Mouse (Mus musculus): ENCODE measurements around the gene Gm13128. TPM values are rescaled to one million over a fixed set of nuclear protein-coding genes. Genes with fewer than 3 reads are reported as not detected.
"Not testable (repeated sequence)": the region's sequence is repeated elsewhere in the genome, so short reads cannot be mapped to it uniquely, and the experiment has no call there.

Gm13128 gene
- not detected for polyA plus RNA-seq (2017; shearing (Covaris generic))

DNA sequence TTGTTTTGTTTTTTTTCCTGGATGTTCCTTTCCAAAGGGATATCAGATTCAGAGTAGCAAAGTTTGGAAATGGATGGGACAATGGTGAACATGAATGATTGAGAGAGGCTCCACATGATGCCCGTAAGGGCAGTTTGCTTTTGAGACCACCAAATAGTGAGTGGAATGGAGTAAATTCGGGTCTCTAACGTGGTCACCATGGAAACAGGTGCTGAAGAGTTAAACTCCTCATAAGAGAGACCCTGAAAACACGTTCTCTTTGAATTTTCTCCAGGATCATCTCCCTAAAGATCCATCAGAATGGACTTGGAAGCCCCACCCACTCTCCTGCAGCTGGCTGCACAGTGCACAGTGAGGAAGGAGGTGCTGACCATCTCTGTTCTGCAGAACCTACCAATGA is at the start of gene Gm13128:
Gene Gm13128, plus strand, starts transcription at position 301 of the 400 bp plus-strand sequence.
- ATAC-seq, result not testable (repeated sequence)

DNA sequence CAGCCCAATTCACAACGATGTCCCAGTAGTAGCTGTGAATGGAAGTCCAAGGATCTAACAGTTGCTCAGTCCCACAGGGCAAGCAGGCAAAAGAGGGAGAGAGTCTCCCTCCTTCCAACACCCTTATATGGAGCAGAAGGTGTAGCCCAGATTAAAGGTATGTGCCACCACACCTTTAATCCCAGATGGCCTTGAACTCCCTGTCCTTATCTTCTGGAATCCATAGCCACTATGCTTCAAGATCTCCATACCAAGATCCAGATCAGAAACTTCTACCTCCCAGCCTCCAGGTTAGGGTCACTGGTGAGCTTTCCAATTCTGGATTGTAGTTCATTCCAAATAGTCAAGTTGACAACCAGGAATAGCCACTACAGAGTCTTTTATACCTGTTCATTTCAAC is 49.7 kb upstream of the Gm13128 start, which contains the start of gene Pramel5:
Gene Pramel5, minus strand, starts transcription at position 101 of the 400 bp plus-strand sequence.
- not testable (repeated sequence) for ATAC-seq

DNA sequence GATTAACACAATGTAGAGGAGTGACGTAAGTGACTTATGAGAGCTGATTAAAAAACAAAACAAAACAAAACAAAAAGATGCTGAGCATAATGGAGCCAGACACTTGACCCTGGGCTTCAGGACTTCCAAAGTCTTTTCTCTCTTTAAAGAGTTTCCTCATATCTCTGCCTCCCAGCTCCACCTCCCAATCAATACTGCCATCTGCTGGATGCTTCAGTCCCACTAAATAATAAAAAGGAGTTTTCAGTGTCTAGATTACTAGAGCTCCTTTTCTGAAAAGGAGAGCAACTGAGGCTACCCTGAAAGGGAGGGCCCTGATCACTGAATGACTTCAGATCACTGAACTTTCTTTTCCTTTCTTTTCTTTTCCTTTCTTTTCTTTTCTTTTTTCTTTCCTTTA is 30.6 kb upstream of the Gm13128 start:
- not testable (repeated sequence) for ATAC-seq

DNA sequence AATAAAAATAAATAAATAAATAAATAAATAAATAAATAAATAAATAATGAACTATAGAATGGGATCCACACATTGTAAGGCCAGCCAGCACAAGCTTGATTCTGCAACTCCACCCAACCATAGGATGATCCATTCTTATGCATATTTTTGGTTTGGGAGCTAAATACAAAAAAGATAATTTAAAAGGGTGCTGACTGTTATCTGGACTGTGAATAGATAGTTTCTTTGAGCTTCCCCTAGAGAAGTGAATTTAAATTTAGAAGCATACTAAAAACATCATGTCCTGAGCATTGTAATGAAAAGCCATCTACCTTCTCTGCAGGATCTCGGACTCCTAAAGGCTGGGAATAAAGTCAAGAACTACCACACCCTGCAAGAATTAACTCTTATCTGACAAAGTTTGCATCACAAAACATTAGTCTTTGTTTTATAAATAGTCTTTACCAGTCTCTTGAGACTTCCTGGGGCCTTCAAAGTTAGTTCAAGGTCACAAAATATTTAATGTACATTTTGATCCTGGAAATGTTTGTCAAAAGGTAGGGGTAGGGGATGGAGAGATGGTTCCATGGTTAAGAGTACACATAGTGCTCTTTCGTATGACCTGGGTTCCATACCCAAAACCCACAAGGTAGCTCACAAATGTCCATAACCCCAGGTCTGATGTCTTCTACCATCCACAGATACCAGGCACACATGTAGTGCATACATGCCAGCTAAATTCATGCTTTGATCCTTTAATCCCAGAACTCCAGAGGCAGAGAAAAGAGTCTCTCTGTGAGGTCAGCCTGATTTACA is 17.2 kb upstream of the Gm13128 start:
- not testable (repeated sequence) for ATAC-seq

DNA sequence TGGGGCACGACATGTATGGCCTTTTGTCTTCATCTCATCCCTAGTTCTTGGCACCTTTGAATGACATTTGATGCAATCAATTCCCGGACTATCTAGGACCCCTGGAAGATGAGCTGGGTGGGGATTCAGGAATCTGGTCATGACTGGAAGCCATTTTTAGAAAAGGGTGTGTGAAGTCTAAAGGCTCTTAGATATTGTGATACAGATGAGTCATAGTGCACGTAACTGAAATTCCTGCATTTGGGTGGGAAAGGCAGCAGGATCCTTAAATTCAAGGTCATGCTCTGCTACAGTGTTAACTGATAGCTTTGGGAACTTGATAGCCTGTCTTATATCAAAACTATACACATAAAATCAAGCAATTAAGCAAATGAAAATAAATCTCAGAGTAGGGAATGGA is 5.8 kb downstream of the Gm13128 start:
- not testable (repeated sequence) for ATAC-seq

DNA sequence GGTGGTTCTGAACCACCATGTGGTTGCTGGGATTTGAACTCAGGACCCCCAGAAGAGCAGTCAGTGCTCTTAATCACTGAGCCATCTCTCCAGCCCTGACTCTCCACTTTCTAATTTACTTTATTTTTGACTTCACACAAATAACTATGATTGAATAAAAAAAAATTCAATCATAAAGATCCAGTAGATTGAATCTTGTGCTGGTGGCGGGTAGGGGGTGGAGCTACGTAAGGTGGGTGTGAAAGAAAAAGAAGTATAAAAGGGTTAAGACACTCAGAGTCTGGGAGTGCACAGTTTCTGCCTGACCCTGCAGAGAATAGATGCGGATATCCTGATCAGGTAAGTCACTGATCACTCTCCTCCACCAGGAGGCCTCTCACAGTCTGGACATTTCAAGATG is 27.6 kb downstream of the Gm13128 start, which contains the start of gene Gm13119:
Gene Gm13119, plus strand, starts transcription at position 301 of the 400 bp plus-strand sequence.
- not testable (repeated sequence) for ATAC-seq

DNA sequence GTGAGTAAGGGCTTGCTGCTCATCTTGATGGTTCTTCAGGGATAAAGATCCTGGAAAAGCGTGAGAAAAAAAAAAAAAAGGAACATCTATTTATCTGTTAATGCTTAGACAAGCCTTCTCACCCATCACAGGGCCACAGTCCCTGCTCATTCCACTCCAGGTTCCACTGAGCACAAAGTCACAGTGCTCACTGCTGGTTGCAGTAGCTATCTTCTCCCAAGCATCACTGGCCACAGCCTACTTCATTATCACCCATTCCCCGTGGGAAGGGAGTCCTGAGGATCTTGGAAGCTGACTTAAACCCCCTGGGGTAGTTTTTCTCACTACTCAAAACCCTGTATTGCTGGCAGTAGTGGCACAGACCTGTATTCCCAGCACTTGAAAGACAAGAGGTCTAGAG is 47.9 kb downstream of the Gm13128 start, which contains the start of gene Pramef20:
Gene Pramef20, minus strand, starts transcription at position 23 of the 400 bp plus-strand sequence.
- ATAC-seq, result no peak

Other genes with a start within 250 kb of the Gm13128 start
- not detected for gene Gm13102, start 223.8 kb upstream of the Gm13128 start, polyA plus RNA-seq (2017; shearing (Covaris generic))
- gene Oog3, start 167.6 kb upstream of the Gm13128 start, polyA plus RNA-seq (2017; shearing (Covaris generic)), result not detected
- not detected for gene Oog2, start 139.5 kb upstream of the Gm13128 start, polyA plus RNA-seq (2017; shearing (Covaris generic))
- not detected for gene C87977, start 116.9 kb upstream of the Gm13128 start, polyA plus RNA-seq (2017; shearing (Covaris generic))
- gene Pramel5, start 49.8 kb upstream of the Gm13128 start, polyA plus RNA-seq (2017; shearing (Covaris generic)), result not detected
- gene Gm13119, start 27.7 kb downstream of the Gm13128 start, polyA plus RNA-seq (2017; shearing (Covaris generic)), result not detected
- not detected for gene Pramef20, start 47.7 kb downstream of the Gm13128 start, polyA plus RNA-seq (2017; shearing (Covaris generic))
- gene Pramef12, start 78.2 kb downstream of the Gm13128 start, polyA plus RNA-seq (2017; shearing (Covaris generic)), result not detected
- not detected for gene 1700012P22Rik, start 108.5 kb downstream of the Gm13128 start, polyA plus RNA-seq (2017; shearing (Covaris generic))
- not detected for gene Gm9944, start 123.1 kb downstream of the Gm13128 start, polyA plus RNA-seq (2017; shearing (Covaris generic))
- gene Aadacl3, start 133.5 kb downstream of the Gm13128 start, polyA plus RNA-seq (2017; shearing (Covaris generic)), result not detected
- not detected for gene 9430007A20Rik, start 189.6 kb downstream of the Gm13128 start, polyA plus RNA-seq (2017; shearing (Covaris generic))
- not detected for gene Gm13124, start 234.9 kb downstream of the Gm13128 start, polyA plus RNA-seq (2017; shearing (Covaris generic))

Data from CD4-positive, CD25-positive, alpha-beta regulatory T cell, adult 4 months (primary cell).